27 mouse cellular contexts compared by ENCODE assay signal in genomic region chr6:16697285-16697684, GRCm38 (mm10).
"Had no signal": no experiment of that assay in that cellular context is flagged by ENCODE, and none has a peak within 500 bp of the region (broad histone marks: within the 10 kb centered on the region; RNA-seq: fewer than 3 reads in every experiment).

No protein-coding gene starts in this region.

- H3K27me3 ChIP-seq: heart, embryonic 12.5 days; hindbrain, embryonic 12.5 days; kidney, embryonic 15.5 days; limb, embryonic 13.5 days; limb, embryonic 15.5 days; liver, embryonic 13.5 days; liver, embryonic 15.5 days had no signal

- DNase-seq: gastrocnemius, adult 2 months; gastrocnemius, postnatal 10 days; gastrocnemius, postnatal 25 days; heart, adult 18-20 months; heart, postnatal 10 days; heart, postnatal 4 days; kidney, adult 11 months; kidney, adult 2 months; kidney, adult 9 months; kidney, postnatal 14 days; kidney, postnatal 36 days; layer of hippocampus, adult 9-11 months; layer of hippocampus, postnatal 36 days; left cerebral cortex, postnatal 4 days; liver, embryonic 13.5 days had no signal

- H3K4me1 ChIP-seq: heart, embryonic 10.5 days; hindbrain, embryonic 12.5 days; kidney, embryonic 15.5 days; limb, embryonic 15.5 days; liver, embryonic 13.5 days; liver, embryonic 15.5 days had no signal

- H3K4me3 ChIP-seq: gastrocnemius, adult 2 months; heart, embryonic 10.5 days; heart, embryonic 12.5 days; hindbrain, embryonic 10.5 days; hindbrain, embryonic 12.5 days; kidney, embryonic 15.5 days; limb, embryonic 13.5 days; limb, embryonic 15.5 days; liver, embryonic 13.5 days; liver, embryonic 15.5 days had no signal

- H3K9ac ChIP-seq: heart, embryonic 12.5 days; hindbrain, embryonic 12.5 days; hindbrain, embryonic 14.5 days; kidney, embryonic 15.5 days; limb, embryonic 13.5 days; limb, embryonic 15.5 days; liver, embryonic 13.5 days; liver, embryonic 15.5 days had no signal

- H3K4me2 ChIP-seq: heart, embryonic 12.5 days; hindbrain, embryonic 12.5 days; hindbrain, embryonic 14.5 days; kidney, embryonic 15.5 days; limb, embryonic 13.5 days; limb, embryonic 15.5 days; liver, embryonic 13.5 days; liver, embryonic 15.5 days had no signal

- H3K36me3 ChIP-seq: heart, embryonic 10.5 days; heart, embryonic 12.5 days; hindbrain, embryonic 10.5 days; hindbrain, embryonic 12.5 days; kidney, embryonic 15.5 days; limb, embryonic 13.5 days; limb, embryonic 15.5 days; liver, embryonic 13.5 days; liver, embryonic 15.5 days had no signal

- ATAC-seq: hindbrain, postnatal 0 days; intestine, embryonic 16.5 days had no signal

- H3K27ac ChIP-seq: gastrocnemius, adult 2 months; heart, embryonic 10.5 days; hindbrain, embryonic 10.5 days; hindbrain, embryonic 12.5 days; hindbrain, embryonic 14.5 days; hindbrain, postnatal 0 days; kidney, embryonic 15.5 days; kidney, postnatal 0 days; limb, embryonic 13.5 days; limb, embryonic 15.5 days; liver, embryonic 13.5 days; liver, embryonic 15.5 days had no signal

- H3K9me3 ChIP-seq: heart, embryonic 10.5 days; heart, embryonic 12.5 days; hindbrain, embryonic 10.5 days; hindbrain, embryonic 12.5 days; kidney, embryonic 15.5 days; limb, embryonic 13.5 days; limb, embryonic 15.5 days; liver, embryonic 13.5 days; liver, embryonic 15.5 days had no signal
